Mouse (Mus musculus): ENCODE data around the gene Vcam1.

Vcam1 gene

DNA sequence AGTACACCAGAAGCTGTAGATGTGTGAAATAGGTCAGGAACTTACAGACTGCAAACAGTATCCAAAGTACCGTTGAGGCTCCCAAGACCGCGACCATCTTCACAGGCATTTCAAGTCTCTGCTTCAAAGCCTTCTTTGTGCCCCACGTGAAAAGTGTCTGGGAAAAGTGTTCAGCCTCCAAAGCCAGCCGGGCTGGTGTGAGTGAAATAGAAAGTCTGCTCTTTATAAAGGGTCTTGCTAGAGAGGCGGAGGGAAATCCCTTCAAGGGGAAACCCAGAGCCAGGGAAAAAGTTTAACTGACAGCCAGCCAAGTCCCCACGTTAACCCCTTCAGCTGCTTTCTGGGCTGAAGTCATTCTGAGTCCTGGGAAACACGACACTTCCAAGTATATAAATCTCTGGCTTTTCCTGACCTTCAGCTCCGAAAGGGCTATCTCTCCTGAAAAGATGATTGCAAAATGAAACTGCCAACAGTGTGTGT, at the start of gene Vcam1:
Vcam1 (minus strand) TSS at position 430 of the 480 bp plus-strand sequence.
- peak in 1 of 2 experiments; percentile 7 for DNase-seq (ENCODE audit: low spot score in 2 of 2)

DNA sequence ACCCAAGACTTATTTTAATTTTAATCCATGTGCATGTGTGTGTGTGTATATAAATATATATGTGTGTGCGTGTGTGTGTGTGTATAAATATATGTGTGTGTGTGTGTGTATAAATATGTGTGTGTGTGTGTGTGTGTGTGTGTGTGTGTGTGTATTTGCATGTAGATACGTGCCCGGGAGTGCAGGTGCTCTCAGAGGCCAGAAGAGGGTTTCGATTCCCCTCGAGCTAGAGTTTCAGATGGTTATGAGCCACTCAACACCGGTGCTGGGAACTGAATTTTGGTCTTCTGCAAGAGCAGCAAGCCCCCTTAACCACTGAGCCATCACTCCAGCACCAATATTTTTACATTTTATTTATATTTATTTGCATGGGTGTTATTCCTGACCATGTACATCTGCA, 45.6 kb upstream of the Vcam1 start:
- no peak for DNase-seq (ENCODE audit: low spot score in 2 of 2)

DNA sequence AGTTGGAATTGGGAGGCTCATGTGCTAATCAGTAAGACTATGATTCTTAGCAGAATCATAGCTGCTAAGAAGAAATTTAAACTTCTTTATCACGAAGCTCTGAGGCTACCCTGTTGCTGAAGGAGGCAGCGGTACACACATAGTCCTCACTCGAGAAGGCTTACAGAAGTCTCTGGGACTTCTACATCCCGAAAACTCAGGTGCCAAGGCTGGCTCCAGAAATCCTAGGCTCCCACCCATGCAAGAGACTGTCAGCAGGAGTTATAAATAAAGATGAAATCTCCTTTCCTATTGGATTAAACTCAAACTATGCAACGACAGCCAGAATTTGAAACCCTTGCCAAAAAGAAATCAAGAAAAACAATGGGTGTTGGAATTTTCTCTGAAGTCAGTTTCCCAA, 42.0 kb upstream of the Vcam1 start:
- no peak for DNase-seq (ENCODE audit: low spot score in 2 of 2)

DNA sequence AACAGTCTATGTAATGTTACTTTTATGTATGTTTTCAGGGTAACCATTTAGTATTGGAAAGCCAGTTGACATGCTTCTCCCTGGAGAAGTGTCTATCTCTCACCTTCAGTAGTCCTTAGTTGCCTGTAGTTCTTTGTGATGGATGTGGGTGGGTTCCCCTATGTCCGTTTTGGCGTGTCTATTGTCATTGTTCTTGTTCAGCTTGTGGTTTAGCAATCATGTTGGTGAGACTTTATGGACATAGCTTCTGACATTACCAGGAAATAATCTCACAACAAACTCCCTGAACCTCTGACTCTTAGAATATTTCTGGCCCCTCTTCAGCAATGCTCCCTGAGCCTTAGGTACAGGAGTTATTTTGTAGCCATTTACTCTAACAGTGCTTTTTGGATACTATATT, 38.6 kb upstream of the Vcam1 start:
- DNase-seq (ENCODE audit: low spot score in 2 of 2) = no peak

DNA sequence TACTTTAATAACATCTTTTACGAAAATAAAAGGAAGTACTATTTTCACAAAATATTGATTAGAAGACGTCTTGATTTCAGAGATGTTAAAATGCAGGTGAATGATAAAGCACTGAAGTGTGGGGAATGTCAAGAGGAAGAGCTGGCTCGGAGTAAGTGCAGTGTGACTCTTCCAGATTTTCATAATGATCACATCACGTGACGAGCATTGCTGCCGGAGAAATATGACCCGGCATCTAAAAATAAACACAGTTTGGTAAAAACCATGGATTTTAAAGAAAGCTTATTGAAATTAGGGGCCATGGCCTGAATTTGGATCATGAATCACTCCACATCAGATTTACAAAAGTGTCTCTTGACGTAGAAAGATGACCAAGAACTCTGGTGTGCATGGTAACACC, 36.8 kb upstream of the Vcam1 start:
- DNase-seq (ENCODE audit: low spot score in 2 of 2) = no peak

GRCm38 (mm10) chr3:116165030-116165429, 35.5 kb upstream of the Vcam1 start:
- DNase-seq (ENCODE audit: low spot score in 2 of 2) = no peak

DNA sequence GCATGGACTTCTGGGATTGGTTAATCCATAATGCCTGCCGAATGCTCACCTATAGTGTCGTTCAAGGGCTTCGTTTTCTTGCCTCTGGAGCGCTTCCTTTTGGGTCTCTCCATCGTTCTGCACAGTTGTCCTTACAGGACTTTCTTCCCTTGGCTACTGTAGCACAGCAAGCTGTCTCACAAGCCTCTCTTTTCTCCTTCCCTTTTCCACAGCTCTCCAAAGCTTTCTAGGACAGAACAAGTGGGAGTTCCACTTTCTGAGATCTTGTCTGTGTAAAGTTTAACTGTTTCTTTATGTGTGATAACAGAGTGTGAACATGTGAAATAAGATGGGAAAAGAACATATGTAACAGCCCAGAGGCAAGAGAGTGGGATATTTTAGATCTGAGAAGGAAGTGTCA, 34.0 kb upstream of the Vcam1 start:
- DNase-seq (ENCODE audit: low spot score in 2 of 2) = no peak

GRCm38 (mm10) chr3:116162097-116162666, 32.7 kb upstream of the Vcam1 start:
- DNase-seq (ENCODE audit: low spot score in 2 of 2) = no peak

GRCm38 (mm10) chr3:116159376-116159775, 29.9 kb upstream of the Vcam1 start:
- DNase-seq (ENCODE audit: low spot score in 2 of 2) = no peak

GRCm38 (mm10) chr3:116157447-116157990, 28.0 kb upstream of the Vcam1 start:
- no peak for DNase-seq (ENCODE audit: low spot score in 2 of 2)

- no peak for DNase-seq (ENCODE audit: low spot score in 2 of 2)
These were observed 20.7 kb upstream of the Vcam1 start for GRCm38 (mm10) chr3:116150056-116150632.

DNA sequence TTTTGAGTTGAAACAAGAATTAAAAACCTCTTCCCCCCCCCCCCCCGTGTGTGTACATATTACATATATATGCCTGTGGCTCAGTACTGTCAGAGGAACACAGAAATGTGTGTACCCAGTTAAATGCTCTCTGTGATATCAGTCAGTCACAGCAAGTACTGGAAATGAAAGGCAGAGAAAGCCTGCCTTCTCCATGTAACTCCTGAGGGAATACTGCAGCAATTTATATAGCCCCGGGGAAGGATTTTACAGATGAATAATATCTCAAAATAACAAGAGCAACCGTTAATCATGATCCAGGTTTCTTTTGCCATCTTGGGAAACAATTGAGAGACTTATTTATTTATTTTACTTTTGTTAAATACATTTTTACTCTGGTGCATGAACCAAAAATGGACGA, 19.6 kb upstream of the Vcam1 start:
- no peak for DNase-seq (ENCODE audit: low spot score in 2 of 2)

GRCm38 (mm10) chr3:116148676-116149075, 19.2 kb upstream of the Vcam1 start:
- DNase-seq (ENCODE audit: low spot score in 2 of 2) = no peak

GRCm38 (mm10) chr3:116141226-116141625, 11.7 kb upstream of the Vcam1 start:
- no peak for DNase-seq (ENCODE audit: low spot score in 2 of 2)

GRCm38 (mm10) chr3:116139000-116139399, 9.5 kb upstream of the Vcam1 start:
- no peak for DNase-seq (ENCODE audit: low spot score in 2 of 2)

GRCm38 (mm10) chr3:116138081-116138480, 8.6 kb upstream of the Vcam1 start:
- DNase-seq (ENCODE audit: low spot score in 2 of 2) = no peak

GRCm38 (mm10) chr3:116133363-116133762, 3.9 kb upstream of the Vcam1 start:
- DNase-seq (ENCODE audit: low spot score in 2 of 2) = no peak

DNA sequence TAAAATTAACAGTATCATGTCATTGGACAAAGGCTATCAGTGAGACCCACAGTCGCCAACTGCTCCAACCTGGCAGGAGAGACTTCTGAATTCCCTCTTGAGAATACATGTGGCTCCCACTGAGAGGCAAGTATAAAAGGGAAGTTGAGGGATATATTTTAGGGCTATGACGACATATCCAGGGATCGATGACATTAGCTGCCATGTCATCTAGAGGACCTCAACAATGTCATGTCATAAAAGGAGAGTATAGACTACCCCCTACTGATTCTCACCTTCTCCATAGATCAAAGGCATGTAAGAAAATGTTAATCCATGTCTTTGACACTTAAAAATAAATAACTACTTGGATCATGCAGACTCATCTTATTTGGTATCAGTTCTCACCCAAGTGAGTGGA, 1.2 kb upstream of the Vcam1 start:
- no peak for DNase-seq (ENCODE audit: low spot score in 2 of 2)

- no peak for DNase-seq (ENCODE audit: low spot score in 2 of 2)
These were observed 530 bp upstream of the Vcam1 start for GRCm38 (mm10) chr3:116129841-116130595.

GRCm38 (mm10) chr3:116128311-116129204, 930 bp downstream of the Vcam1 start:
- DNase-seq (ENCODE audit: low spot score in 2 of 2) = no peak

- DNase-seq (ENCODE audit: low spot score in 2 of 2) = no peak
These were observed 1.7 kb downstream of the Vcam1 start for GRCm38 (mm10) chr3:116127836-116128235.

DNA sequence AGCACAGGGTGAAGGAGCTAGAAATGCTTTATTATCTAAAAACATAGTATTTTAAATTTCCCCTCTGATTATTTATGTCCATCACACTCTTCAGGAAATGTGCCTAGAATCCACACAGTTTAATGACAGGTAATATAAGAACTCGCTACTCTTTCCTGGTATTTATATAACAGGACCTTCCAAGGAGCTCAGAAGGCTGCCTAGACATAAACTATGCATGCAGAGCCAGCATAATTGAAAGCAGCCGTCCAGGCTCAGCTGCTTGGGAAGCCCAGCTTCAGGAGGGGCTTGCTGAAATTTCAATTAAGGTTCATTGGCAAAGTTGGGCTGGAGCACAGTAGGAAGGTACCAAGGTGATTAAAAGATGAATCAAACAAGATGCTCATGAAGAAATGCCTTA, 2.2 kb downstream of the Vcam1 start:
- DNase-seq (ENCODE audit: low spot score in 2 of 2) = no peak

All from spleen, postnatal 14 days (tissue).